Comparison of ENCODE assay signal across 8 mouse cellular contexts in genomic region chr1:64122466-64122830, GRCm38 (mm10). TPM values are rescaled to one million over a fixed set of nuclear protein-coding genes. Genes with fewer than 3 reads are reported as not detected.
DNase-seq lines count a peak whose midpoint lies in the region; ATAC-seq and TF ChIP-seq lines count a peak whose summit lies in the region.

No protein-coding gene starts in this region.

- TF ChIP-seq EP300 in ES-Bruce4 (IDR thresholded peaks at IDR 0.05; ENCODE audit: insufficient read depth, low read depth, low read length), result no peak

- peaks cover 25% of the 10 kb centered on the region for H3K4me1 ChIP-seq in heart, embryonic 13.5 days
- peaks cover 2% of the 10 kb centered on the region for H3K4me1 ChIP-seq in ES-Bruce4 (ENCODE audit: control insufficient read depth, insufficient read depth, low read length)
- peaks cover 43% of the 10 kb centered on the region for H3K4me1 ChIP-seq in hindbrain, embryonic 10.5 days (replicated peaks)

- peak overlapping the region; percentile 100 for H3K9ac ChIP-seq in heart, embryonic 13.5 days
- H3K9ac ChIP-seq in ES-Bruce4 (ENCODE audit: low read depth, poor library complexity, severe bottlenecking), result peak overlapping the region; percentile 92

- H3K4me3 ChIP-seq in heart, embryonic 13.5 days, result peak overlapping the region; percentile 84
- H3K4me3 ChIP-seq in ES-Bruce4 (ENCODE audit: low read depth, low read length) (peak overlapping the region; percentile 78), macrophage (ENCODE audit: inconsistent target) (peak overlapping the region; percentile 43; the same call in 1 of the 2 replicates)
- peak overlapping the region; percentile 80 for H3K4me3 ChIP-seq in hindbrain, embryonic 10.5 days

- no peaks in the 10 kb centered on the region for H3K36me3 ChIP-seq in heart, embryonic 13.5 days
- H3K36me3 ChIP-seq in ES-Bruce4 (ENCODE audit: control insufficient read depth, insufficient read depth, low read length, poor library complexity, severe bottlenecking), result no peaks in the 10 kb centered on the region
- no peaks in the 10 kb centered on the region for H3K36me3 ChIP-seq in hindbrain, embryonic 10.5 days
- H3K36me3 ChIP-seq in macrophage (ENCODE audit: inconsistent target), result no peaks in the 10 kb centered on the region

- TF ChIP-seq CTCF in ES-Bruce4 (IDR thresholded peaks at IDR 0.05; ENCODE audit: low read depth, low read length), result no peak

- no peaks in the 10 kb centered on the region for H3K27me3 ChIP-seq in heart, embryonic 13.5 days (replicated peaks)
- no peaks in the 10 kb centered on the region for H3K27me3 ChIP-seq in ES-Bruce4 (ENCODE audit: control insufficient read depth, insufficient read depth, low read length, poor library complexity, severe bottlenecking)
- no peaks in the 10 kb centered on the region for H3K27me3 ChIP-seq in hindbrain, embryonic 10.5 days (ENCODE audit: insufficient read depth, poor library complexity, severe bottlenecking)

- WGBS in heart, embryonic 13.5 days, result 21% methylated on average over 9 of the region's 9 CpGs
- 27% methylated on average over 9 of the region's 9 CpGs for WGBS in hindbrain, embryonic 10.5 days
- WGBS in macrophage (ENCODE audit: missing documents), result 29% methylated on average over 9 of the region's 9 CpGs

- no peak for ATAC-seq in heart, embryonic 13.5 days (ENCODE audit: extremely low read depth, insufficient number of reproducible peaks, low FRiP score, low TSS enrichment)
- ATAC-seq in erythroid progenitor cell, adult 5-6 weeks (replicated peaks; ENCODE audit: low FRiP score, poor library complexity, severe bottlenecking), result no peak

- H3K79me2 ChIP-seq in macrophage (ENCODE audit: inconsistent target), result peaks cover 36% of the 10 kb centered on the region

- H3K27ac ChIP-seq in heart, embryonic 13.5 days (replicated peaks), result peak overlapping the region; percentile 100
- H3K27ac ChIP-seq in ES-Bruce4 (ENCODE audit: insufficient read depth, low read length), result peak overlapping the region; percentile 69
- H3K27ac ChIP-seq in hindbrain, embryonic 10.5 days, result peak overlapping the region; percentile 100
- H3K27ac ChIP-seq in macrophage, result peak overlapping the region; percentile 93

- H3K9me3 ChIP-seq in heart, embryonic 13.5 days, result no peaks in the 10 kb centered on the region
- H3K9me3 ChIP-seq in ES-Bruce4 (replicated peaks; ENCODE audit: control insufficient read depth, insufficient read depth, low read length, poor library complexity, severe bottlenecking), result no peaks in the 10 kb centered on the region
- no peaks in the 10 kb centered on the region for H3K9me3 ChIP-seq in hindbrain, embryonic 10.5 days

- TF ChIP-seq POLR2A in ES-Bruce4 (IDR thresholded peaks at IDR 0.05; ENCODE audit: insufficient read depth, low read length), result peak; percentile 2

- DNase-seq in heart, postnatal 4 days, result no peak
- no peak for DNase-seq in hindbrain, embryonic 10.5 days (ENCODE audit: low spot score)
- DNase-seq in layer of hippocampus, adult 18-20 months (ENCODE audit: low spot score in 2 of 2), result no peak
- DNase-seq in kidney, postnatal 14 days, result no peak

- H3K4me2 ChIP-seq in heart, embryonic 13.5 days, result peak overlapping the region; percentile 75

RNA-seq across cellular contexts. Expression of gene Klf7, which starts 0.4 kb away (rescaled TPM):
- 17.8 and 17.9 TPM in 2 replicates for polyA plus RNA-seq in heart, embryonic 13.5 days (2015; fragmentation: Nextera tagmentation; extraction: Ambion mirVana)
- total RNA-seq in heart, postnatal 4 days (2021), result 10 to 100 TPM; 29.4 to 29.6 TPM
- polyA plus RNA-seq in ES-Bruce4 (2011; ENCODE audit: insufficient read depth, insufficient read length, low read depth, missing spikeins), result 22.6 and 24.3 TPM in 2 replicates
- polyA plus RNA-seq in hindbrain, embryonic 10.5 days (2016; fragmentation: Nextera tagmentation; extraction: Ambion mirVana), result 21.7 and 28.3 TPM in 2 replicates
- total RNA-seq in macrophage (2018; cell fraction: chromatin; rRNA removed), result 100 to 1,000 TPM in 12 of 26 experiments, 10 to 100 TPM in 14; 21.2 to 321 (median 51.0) TPM
- total RNA-seq in macrophage (2018; cell fraction: cytosol; rRNA removed), result 10 to 100 TPM in 12 of 26 experiments, 1 to 10 TPM in 14; 5.5 to 83.8 (median 9.3) TPM
- total RNA-seq in macrophage (2018; cell fraction: nucleus; rRNA removed), result 100 to 1,000 TPM in 10 of 26 experiments, 10 to 100 TPM in 16; 18.5 to 284 (median 66.2) TPM
- polyA plus RNA-seq in macrophage (2018), result 4.3 to 10.1 TPM (median 10.1 TPM) in 3 replicates
- 3.4 and 9.4 TPM in 2 replicates for total RNA-seq in erythroid progenitor cell, adult 5-6 weeks (2015; ENCODE audit: low replicate concordance)
- total RNA-seq in erythroid progenitor cell, adult 5-6 weeks (2017; ENCODE audit: low replicate concordance), result 0.51 and 4.0 TPM in 2 replicates
- total RNA-seq in layer of hippocampus, adult 18-20 months (2021), result 10 to 100 TPM; 23.6 to 25.4 TPM
